Mouse (Mus musculus) bone marrow macrophage, adult 2 months (primary cell): ENCODE results near the gene Gzmk. TPM values are rescaled to one million over a fixed set of nuclear protein-coding genes. Genes with fewer than 3 reads are reported as not detected.

Experiments used
- H3K27ac ChIP-seq: 2 replicates; pipeline ENCODE4 v1.5.1; 2012; ENCODE audit warnings: low read depth, low read length; ENCODE audit not compliant: insufficient read depth
- H3K4me1 ChIP-seq: 2 replicates; pipeline ENCODE4 v1.6.1; 2012; ENCODE audit warnings: low read length; ENCODE audit not compliant: control insufficient read depth, insufficient read depth
- H3K4me3 ChIP-seq: 2 replicates; pipeline ENCODE4 v1.5.1; 2012; ENCODE audit warnings: mild to moderate bottlenecking, low read length, moderate library complexity; ENCODE audit not compliant: insufficient read depth
- CTCF ChIP-seq: IDR thresholded peaks from 2 replicates; pipeline ENCODE4 v1.5.1; 2012; ENCODE audit warnings: low read depth, mild to moderate bottlenecking, low read length, moderate library complexity
- POLR2A ChIP-seq: IDR thresholded peaks from 2 replicates; pipeline ENCODE4 v1.6.1; 2012; ENCODE audit warnings: mild to moderate bottlenecking, low read depth, low read length, borderline replicate concordance
- polyA plus RNA-seq: library from polyadenylated mRNA; stranded (reverse); fragments of >200 nt; gene quantifications from 2 replicates; pipeline ENCODE4 v1.2.4, GENCODE M21; 2012; ENCODE audit not compliant: missing spikeins, insufficient read depth, insufficient read length

Gzmk gene
- polyA plus RNA-seq, 1 experiment, result not detected

GRCm38 (mm10) chr13:113205346-113205745, 20.4 kb downstream of the Gzmk start:
- no peak for TF ChIP-seq CTCF
- no peak for TF ChIP-seq POLR2A
- H3K4me1 ChIP-seq, result no peaks in the 10 kb centered on the region
- no peak overlapping the region for H3K27ac ChIP-seq
- no peak overlapping the region for H3K4me3 ChIP-seq

DNA sequence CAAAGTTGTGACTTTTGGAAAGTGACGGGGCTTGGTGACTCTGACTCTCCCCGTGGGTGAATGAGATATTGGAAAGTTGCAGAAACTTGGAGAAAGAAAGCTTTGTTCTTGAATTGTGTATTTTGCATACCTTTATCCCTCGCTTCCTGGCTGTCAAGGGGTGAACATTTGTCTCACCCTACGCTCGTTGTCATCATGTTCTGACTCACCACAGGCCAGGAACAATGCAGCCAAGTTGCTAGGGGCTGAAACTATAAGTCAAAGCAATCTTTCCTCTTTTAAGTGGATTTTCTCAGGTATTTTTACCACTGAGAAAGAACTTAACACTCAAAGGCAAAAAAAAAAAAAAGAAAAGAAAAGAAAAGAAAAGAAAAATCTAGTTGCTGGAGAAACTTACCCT, 22.6 kb downstream of the Gzmk start:
- TF ChIP-seq CTCF, result no peak
- no peak for TF ChIP-seq POLR2A
- no peak overlapping the region for H3K27ac ChIP-seq
- no peak overlapping the region for H3K4me3 ChIP-seq
- no peaks in the 10 kb centered on the region for H3K4me1 ChIP-seq

GRCm38 (mm10) chr13:113202184-113202583, 23.5 kb downstream of the Gzmk start:
- no peak for TF ChIP-seq CTCF
- no peak for TF ChIP-seq POLR2A
- Histone ChIP-seq H3K27ac (no peak overlapping the region), H3K4me3 (no peak overlapping the region), H3K4me1 (no peaks in the 10 kb centered on the region)

DNA sequence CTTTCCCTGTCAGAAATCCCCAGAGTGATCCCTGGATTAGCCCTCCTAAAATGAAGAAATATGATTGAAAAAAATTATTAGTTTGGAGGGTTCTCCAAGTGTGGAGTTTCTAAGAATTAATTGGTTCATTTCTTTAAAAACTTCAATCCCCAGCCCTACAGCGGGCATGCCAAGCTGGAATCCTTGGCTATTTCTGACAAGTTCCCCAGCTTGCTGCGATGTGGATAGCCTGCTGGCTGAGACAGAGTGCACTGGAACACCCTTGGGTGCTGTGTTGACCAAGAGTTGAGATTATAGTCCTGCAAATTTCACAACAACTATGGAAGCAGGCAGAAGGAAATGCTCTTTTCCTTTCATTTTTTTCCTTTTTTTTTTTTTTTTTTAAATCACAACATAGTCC, 24.1 kb downstream of the Gzmk start:
- TF ChIP-seq POLR2A, result no peak
- TF ChIP-seq CTCF, result no peak
- Histone ChIP-seq H3K27ac (no peak overlapping the region), H3K4me3 (no peak overlapping the region), H3K4me1 (no peaks in the 10 kb centered on the region)

DNA sequence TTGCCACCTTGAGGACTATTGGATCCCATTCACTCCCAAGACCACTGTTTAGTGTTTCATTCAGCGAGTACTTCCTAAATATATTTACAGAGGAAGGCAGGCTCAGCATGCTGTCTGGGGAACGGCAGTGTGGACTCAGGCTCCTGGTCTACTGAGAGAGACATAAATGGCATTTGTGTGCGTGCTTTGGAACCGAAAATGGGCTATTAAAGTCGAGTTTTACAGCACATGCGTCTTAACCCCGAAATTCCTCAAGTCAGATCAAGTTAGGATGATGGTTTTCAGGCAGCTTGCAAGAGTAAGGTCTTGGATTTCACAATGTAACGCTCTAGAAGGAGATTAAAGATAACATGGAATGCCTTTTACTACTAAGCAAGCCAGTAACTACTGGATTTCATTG, 25.0 kb downstream of the Gzmk start:
- no peak overlapping the region for H3K4me3 ChIP-seq
- H3K4me1 ChIP-seq, result no peaks in the 10 kb centered on the region
- H3K27ac ChIP-seq, result no peak overlapping the region
- TF ChIP-seq CTCF (no peak), POLR2A (no peak)

GRCm38 (mm10) chr13:113199331-113199730, 26.4 kb downstream of the Gzmk start:
- no peak for TF ChIP-seq POLR2A
- Histone ChIP-seq H3K4me1 (no peaks in the 10 kb centered on the region), H3K4me3 (no peak overlapping the region), H3K27ac (no peak overlapping the region)

DNA sequence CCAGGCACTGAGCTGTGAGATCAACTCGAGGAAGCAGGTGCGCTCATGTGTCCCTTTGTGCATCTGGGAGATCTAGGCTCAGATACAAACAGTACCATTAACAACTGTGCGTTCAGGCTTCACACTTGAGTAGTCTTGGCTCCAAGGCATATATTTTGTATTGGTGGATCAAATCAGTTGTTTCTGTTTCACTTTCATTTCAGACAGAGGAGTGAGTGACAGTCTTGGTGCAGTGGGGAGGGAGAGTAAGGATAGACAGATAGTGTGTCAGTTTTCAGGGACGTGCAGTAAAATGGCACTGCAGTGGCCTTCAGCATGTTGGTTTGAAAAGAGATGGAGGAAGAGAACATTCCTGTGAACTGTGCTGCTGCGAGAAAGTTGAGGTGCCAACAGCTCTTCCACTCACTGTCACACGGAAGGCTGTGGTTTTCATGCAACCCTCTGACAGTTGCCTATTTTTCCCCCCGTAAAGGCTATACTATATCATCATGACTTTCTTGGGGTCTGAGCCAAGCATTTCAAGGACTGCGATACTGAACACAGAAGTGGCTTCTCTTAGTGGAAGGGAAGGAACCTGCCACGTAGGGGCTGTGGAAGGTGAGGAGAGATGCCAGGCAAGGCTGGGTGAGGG, 27.7 kb downstream of the Gzmk start:
- TF ChIP-seq CTCF (no peak), POLR2A (no peak)
- Histone ChIP-seq H3K4me1 (no peaks in the 10 kb centered on the region), H3K4me3 (no peak overlapping the region), H3K27ac (no peak overlapping the region)

GRCm38 (mm10) chr13:113196808-113197674, 28.7 kb downstream of the Gzmk start:
- no peak overlapping the region for H3K4me3 ChIP-seq
- TF ChIP-seq POLR2A, result no peak
- TF ChIP-seq CTCF, result no peak
- no peak overlapping the region for H3K27ac ChIP-seq
- H3K4me1 ChIP-seq, result no peaks in the 10 kb centered on the region

DNA sequence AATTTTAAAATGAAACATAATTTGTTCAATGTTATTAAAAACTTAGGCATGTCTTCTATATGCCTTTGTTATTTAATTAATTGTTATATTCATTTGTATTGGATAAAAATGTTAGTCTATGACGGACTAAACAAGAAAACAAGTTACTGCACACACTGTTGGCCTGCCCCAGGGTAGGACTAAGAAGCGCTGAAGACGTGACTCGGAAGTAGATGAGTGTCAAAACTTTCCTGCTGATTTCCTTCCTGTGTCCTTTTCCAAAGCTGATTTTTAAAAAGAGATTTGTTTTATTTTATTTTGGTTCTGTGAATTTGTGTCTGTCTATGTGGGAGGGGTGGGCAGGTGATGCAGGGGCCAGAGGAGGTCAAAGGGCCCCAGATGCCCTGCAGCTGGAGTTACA, 42.0 kb downstream of the Gzmk start:
- TF ChIP-seq CTCF (no peak), POLR2A (no peak)

GRCm38 (mm10) chr13:113183310-113183709, 42.4 kb downstream of the Gzmk start:
- no peak overlapping the region for H3K4me3 ChIP-seq
- H3K4me1 ChIP-seq, result no peaks in the 10 kb centered on the region
- H3K27ac ChIP-seq, result no peak overlapping the region
- TF ChIP-seq CTCF (no peak), POLR2A (no peak)

More for the DNA sequence above, 42.0 kb downstream of the Gzmk start:
- H3K4me1 ChIP-seq, result no peaks in the 10 kb centered on the region
- no peak overlapping the region for H3K4me3 ChIP-seq
- no peak overlapping the region for H3K27ac ChIP-seq
